Mouse (Mus musculus): Measurements from ENCODE around the gene Clec12b.
"Not testable (repeated sequence)": the region's sequence is repeated elsewhere in the genome, so short reads cannot be mapped to it uniquely, and the experiment has no call there.

Gene Clec12b

DNA sequence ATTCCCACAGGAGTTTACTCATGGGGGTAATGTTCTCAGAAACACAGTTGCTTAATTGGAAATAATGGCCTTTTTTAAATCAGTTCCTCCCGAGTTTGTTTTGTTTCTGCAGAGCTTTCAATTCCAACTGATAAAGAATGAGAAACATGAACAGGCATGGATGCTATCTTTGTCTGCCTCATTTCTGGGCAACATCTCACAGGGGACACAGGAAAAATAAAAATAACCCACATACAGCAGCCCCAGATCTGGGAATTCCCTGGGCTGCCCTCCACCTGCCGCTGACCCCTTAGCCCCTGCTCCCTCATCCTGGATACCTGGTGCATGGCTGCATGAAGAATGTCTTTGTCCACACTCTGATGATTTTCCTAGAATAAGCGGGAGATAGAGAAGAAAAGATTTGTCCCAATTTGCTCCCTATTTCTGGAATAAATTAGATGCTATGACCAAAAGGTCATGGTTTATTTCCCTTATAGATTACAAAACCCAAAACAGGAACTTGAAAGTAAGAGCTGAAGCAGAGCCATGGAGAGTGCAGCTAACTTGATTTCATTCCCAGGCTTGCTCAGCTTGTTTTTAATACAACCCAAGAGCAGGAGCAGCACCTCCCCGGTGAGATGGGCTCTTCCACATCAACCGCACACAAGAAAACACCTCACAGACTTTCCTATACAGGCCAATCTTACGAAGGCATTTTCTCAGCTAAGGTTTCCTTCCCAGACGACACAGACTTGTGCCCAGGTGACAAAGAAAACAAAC lies 16.1 kb downstream of the Clec12b start:
- DNase-seq (ENCODE audit: low read depth, low spot score), result no peak

DNA sequence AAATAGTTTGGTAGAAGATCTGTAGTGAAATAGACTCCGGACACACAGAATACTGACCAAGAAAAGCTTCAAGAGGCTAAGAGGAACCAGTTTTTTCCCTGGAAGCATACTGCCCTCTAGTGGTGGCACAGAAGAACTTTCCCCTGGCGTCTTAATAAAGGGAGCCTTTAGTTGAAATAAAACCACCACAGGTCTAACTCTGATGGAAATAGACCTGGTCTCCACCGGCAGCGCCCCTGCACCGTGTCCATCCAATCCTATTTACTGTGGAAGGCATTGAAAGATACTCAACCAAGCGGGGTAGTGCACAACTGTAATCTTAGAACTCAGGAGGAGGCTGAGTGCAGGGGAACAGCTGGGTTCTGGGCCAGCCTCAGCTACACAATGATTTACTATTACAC lies 19.7 kb downstream of the Clec12b start:
- peak; percentile 55 for DNase-seq (ENCODE audit: low read depth, low spot score)

DNA sequence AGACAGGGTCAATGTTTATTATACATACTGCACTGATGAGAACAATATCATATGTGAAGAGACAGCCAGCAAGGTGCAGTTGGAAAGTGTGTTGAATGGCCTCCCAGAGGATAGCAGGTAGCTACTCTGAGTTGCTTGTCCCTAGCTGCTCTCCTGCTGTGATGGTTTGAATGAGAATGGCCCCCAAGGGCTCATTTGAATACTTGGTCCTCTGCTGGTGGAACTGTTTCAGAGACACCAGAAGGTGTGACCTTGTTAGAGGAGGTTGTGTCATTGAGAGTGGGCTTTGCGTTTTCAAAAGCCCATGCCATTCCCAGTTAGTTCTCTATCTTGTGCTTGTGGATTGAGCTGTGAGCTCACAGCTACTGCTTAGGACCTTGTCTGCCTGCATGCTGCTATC lies 21.7 kb downstream of the Clec12b start:
- DNase-seq (ENCODE audit: low read depth, low spot score), result no peak

- no peak for DNase-seq (ENCODE audit: low read depth, low spot score)
These were observed 26.2 kb downstream of the Clec12b start for GRCm38 (mm10) chr6:129359515-129359914.

DNA sequence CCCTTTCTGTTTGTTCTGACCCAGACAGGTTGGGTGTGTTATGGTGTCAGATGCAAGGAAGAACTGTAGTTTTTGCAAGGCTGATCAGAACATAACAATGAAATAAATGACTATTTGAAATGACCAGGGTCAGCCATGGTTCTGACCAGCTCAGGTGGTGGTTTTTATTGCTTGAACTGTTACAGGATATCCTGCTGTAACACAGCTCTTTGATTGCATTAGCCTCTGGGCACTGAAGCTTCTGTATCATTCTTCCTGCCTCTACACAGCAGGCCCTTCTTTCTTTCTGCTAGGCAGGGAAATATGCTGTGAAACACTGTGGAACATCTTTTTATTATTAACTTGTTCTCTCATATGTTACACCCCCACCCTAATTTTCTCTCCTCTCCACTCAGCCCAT lies 29.2 kb downstream of the Clec12b start:
- DNase-seq (ENCODE audit: low read depth, low spot score), result no peak

DNA sequence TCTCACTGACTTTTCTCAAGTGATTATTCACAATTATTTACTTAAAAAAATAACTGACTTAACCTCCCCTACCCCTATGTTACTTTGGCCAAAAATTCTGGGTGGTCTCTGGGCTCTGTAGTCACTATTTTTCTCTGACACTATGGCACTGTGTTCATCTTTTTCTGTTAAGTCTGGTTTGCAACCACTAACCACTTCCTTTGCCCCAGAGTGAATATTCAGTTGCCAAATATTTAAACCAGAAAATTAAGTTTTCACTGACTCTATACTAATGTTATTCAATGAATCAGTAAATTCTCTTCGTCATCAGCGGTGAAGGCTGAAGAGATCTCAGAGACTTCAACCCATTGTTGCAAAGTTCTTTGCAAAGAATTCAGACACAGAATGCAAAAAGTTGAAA lies 29.9 kb downstream of the Clec12b start:
- no peak for DNase-seq (ENCODE audit: low read depth, low spot score)

GRCm38 (mm10) chr6:129351091-129351490 lies 34.6 kb downstream of the Clec12b start:
- no peak for DNase-seq (ENCODE audit: low read depth, low spot score)

DNA sequence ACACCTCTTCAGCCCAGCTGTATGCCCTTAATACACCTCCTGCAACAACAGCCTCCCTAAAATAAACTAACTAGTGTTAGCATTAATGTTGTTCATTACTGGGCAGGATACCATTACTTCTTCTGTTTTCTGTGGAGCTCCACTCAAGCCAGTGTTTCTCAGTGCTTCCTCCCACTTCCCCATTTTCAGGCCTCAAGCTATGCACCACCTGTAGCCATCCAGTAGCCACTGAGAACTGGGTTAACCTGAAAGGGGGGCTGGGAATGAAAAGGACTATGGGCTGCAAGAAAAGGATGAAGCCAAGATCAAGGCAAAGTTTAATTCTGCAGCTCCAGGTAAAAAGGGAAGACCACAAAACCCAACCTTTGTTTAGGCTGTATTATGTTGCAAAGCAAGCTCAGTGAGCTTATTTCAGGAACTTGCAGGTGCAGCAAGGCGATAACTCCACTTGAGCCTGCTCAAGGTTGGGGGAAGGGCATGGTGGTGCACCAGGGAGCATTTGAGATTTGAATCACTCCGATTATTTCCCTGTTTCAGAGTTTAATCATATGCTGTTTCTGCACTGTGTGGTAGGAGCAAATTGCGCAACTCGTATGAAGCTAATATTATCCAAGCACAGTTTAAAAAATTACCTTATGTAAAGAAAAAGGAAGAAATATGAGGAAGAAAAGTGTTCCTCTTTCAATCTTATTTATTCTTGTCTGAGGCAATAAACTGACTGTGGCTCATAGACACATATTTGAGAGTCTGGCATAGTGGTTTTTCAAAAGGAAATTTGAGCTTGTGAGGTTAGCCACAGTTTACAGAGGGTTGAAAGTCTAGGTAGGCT lies 35.9 kb downstream of the Clec12b start:
- no peak for DNase-seq (ENCODE audit: low read depth, low spot score)

GRCm38 (mm10) chr6:129344408-129344807 lies 41.3 kb downstream of the Clec12b start:
- no peak for DNase-seq (ENCODE audit: low read depth, low spot score)

GRCm38 (mm10) chr6:129342391-129342790 lies 43.3 kb downstream of the Clec12b start, which contains the start of gene Clec12a:
Clec12a (plus strand) TSS chr6:129342691.
- not testable (repeated sequence) for DNase-seq (ENCODE audit: low read depth, low spot score)

- no peak for DNase-seq (ENCODE audit: low read depth, low spot score)
These were observed 47.9 kb downstream of the Clec12b start for GRCm38 (mm10) chr6:129337751-129338150.

DNA sequence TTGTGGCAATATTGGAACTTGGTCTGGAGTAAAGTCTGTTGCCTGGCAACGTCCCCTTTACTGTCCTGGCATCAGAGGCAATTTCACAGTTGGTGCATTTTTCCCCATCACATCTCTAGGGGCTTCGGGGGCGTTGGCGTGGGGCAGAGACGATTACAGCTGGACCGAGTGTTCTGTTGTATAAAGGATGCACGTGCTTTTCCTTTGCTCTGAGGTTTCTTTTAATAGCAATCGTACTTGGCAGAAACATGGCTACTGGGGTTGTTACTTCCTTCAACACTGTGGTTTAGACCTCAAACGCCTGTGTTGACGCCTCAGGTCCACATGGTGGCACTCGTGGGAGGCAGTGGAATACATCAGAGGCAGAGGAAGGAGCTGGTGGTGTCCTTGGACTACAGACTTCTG lies 52.0 kb downstream of the Clec12b start:
- peak; percentile 84 for DNase-seq (ENCODE audit: low read depth, low spot score)

GRCm38 (mm10) chr6:129331610-129332009 lies 54.1 kb downstream of the Clec12b start, which contains the start of gene 4922502D21Rik:
4922502D21Rik (minus strand) TSS chr6:129331796.
- DNase-seq (ENCODE audit: low read depth, low spot score), result no peak

GRCm38 (mm10) chr6:129326568-129327150 lies 59.0 kb downstream of the Clec12b start:
- peak; percentile 55 for DNase-seq (ENCODE audit: low read depth, low spot score)

- peak; percentile 38 for DNase-seq (ENCODE audit: low read depth, low spot score)
These were observed 59.7 kb downstream of the Clec12b start for GRCm38 (mm10) chr6:129326016-129326415.
